Mouse (Mus musculus): Measurements from ENCODE around the gene Lamb2. TPM values are rescaled to one million over a fixed set of nuclear protein-coding genes. Genes with fewer than 3 reads are reported as not detected.

Lamb2 gene
- total RNA-seq, 2 experiments from 2014 or later = 107 to 134 TPM

- DNase-seq (ENCODE audit: low spot score in 2 of 2) = peak in 1 of 2 experiments; percentile 33
Observed at GRCm38 (mm10) chr9:108489702-108490558, 10.4 kb downstream of the Lamb2 start.

DNA sequence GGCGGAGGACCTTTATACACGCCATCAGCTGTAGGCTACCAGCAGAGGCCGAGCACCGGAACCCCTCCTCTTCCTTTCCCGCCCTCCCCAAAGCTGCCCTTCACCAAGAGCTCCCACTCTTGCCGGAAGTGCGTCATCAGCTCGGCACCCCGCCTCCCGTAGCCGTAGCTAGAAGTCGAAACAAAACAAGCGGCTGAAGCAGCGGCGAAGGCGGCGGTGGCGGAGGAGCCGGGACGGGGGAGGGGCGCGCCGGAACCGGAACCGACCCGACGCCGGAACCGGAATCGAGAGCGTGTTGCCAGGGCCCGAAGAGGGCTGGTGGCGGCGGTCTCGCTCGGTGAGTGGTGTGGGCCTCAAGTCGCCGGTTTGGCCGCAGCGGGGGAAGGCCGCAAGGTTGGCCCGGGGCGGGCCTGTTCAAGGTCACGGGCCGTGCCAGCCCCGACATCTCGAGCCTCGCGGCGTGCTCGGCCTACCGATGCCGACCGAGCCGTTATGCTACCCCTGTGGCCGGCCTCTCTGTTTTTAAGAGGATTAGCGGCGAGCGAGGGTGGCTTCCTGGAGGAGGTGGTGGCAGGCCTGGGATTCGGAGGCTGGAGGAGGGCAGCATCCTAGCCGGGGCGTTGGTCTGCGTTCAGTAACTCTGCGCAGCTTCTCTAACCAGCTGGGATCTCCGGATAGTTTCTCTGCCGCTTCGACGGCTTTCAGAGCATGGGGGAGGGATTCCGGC lies 11.2 kb downstream of the Lamb2 start, which contains the start of gene Usp19:
Gene Usp19 (plus strand): TSS at position 44 of the 727 bp plus-strand sequence.
- peak; percentile 91 to 92 for DNase-seq (ENCODE audit: low spot score in 2 of 2)

- DNase-seq (ENCODE audit: low spot score in 2 of 2) = no peak
Observed at GRCm38 (mm10) chr9:108491286-108491580, 11.7 kb downstream of the Lamb2 start.

DNA sequence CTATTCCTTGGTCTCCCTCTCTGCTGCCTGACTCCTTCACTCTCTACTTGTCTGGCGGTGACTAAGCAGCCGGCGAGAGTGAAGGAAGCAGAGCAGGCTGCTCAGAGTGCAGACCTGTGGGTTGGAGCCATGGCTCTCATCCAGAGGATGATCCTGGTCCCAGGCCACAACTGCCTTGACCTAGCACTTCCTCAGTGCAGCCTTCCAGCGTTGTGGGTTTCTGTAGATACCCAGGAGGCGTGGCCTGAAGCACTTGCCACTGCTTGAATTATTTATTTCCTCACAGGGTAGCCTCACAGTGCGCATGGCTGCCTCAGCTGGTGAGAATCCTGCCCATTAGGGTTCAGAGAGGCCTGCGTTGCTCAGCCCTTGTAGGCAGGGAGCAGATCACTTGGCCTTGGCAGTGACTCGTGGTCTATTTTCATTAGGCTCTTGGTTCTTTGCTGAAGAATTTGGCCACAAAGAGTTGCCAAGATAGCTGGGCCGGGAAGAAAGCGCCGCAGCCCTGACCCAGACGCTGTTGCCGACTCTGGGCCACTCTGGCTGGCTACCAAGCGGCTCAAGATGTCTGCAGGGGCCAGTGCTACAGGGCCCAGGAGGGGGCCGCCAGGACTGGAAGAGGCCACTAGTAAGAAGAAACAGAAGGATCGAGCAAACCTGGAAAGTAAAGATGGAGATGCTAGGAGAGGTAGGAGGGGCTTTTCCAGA lies 12.7 kb downstream of the Lamb2 start:
- DNase-seq (ENCODE audit: low spot score in 2 of 2) = peak; percentile 63

DNA sequence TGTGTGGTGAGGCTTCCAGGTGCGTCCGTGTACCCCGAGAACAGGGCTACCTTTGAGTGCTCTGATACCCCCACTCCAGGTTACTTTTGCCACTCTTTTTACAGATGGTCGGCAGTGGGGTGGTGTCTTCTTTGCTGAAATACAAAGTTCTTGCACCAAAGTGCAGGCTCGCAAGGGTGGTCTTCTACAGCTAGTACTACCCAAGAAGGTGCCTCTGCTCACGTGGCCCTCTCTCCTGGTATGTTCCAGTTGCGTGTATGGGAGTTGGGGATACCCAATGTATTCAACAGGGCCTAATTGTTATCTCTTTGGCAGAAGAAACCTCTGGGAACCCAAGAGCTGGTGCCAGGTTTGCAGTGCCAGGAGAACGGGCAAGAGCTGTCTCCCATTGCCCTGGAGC lies 13.7 kb downstream of the Lamb2 start:
- no peak for DNase-seq (ENCODE audit: low spot score in 2 of 2)

- DNase-seq (ENCODE audit: low spot score in 2 of 2) = no peak
Observed at GRCm38 (mm10) chr9:108494146-108494825, 14.8 kb downstream of the Lamb2 start.

- peak in 1 of 2 experiments; percentile 20 for DNase-seq (ENCODE audit: low spot score in 2 of 2)
Observed at GRCm38 (mm10) chr9:108494905-108495304, 15.4 kb downstream of the Lamb2 start.

DNA sequence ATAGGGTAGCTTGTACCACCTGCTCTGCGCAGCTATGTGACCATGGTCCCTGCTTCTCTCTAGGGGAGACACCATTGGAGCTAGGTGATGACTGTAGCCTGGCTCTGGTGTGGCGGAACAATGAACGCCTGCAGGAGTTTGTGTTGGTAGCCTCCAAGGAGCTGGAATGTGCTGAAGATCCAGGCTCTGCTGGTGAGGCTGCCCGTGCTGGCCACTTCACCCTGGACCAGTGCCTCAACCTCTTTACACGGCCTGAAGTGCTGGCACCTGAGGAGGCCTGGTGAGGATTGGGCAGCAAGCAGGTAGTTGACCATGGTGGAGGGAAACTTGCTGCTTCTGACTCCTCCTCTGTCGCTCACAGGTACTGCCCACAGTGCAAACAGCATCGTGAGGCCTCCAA lies 19.7 kb downstream of the Lamb2 start:
- DNase-seq (ENCODE audit: low spot score in 2 of 2) = no peak

DNA sequence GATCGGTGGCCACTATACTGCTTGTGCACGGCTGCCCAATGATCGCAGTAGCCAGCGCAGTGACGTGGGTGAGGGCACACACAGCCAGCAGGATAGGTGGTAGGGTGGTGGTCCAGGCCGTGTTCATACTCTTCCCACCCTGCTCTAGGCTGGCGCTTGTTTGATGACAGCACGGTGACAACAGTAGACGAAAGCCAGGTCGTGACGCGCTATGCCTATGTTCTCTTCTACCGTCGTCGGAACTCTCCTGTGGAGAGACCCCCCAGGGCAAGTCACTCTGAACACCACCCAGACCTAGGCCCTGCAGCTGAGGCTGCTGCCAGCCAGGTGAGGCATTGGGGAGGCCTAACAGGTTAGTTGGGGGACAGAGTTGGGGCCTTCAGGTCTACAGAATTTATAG lies 20.4 kb downstream of the Lamb2 start:
- DNase-seq (ENCODE audit: low spot score in 2 of 2) = no peak

DNA sequence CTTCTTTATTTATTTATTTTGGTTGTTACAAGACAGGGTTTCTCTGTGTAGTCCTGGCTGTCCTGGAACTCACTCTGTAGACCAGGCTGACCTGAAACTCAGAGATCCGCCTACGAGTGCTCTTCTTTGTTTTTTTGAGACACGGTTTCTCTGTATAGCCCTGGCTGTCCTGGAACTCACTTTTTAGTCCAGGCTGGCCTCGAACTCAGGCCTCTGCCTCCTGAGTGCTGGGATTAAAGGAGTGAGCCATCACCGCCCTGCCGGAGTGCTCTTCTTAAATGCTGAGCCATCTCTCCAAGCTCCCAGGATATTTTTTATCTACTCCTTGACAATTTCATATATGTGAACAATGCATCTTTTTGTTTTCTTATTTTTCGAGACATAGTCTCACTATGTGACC lies 27.4 kb downstream of the Lamb2 start:
- no peak for DNase-seq (ENCODE audit: low spot score in 2 of 2)

DNA sequence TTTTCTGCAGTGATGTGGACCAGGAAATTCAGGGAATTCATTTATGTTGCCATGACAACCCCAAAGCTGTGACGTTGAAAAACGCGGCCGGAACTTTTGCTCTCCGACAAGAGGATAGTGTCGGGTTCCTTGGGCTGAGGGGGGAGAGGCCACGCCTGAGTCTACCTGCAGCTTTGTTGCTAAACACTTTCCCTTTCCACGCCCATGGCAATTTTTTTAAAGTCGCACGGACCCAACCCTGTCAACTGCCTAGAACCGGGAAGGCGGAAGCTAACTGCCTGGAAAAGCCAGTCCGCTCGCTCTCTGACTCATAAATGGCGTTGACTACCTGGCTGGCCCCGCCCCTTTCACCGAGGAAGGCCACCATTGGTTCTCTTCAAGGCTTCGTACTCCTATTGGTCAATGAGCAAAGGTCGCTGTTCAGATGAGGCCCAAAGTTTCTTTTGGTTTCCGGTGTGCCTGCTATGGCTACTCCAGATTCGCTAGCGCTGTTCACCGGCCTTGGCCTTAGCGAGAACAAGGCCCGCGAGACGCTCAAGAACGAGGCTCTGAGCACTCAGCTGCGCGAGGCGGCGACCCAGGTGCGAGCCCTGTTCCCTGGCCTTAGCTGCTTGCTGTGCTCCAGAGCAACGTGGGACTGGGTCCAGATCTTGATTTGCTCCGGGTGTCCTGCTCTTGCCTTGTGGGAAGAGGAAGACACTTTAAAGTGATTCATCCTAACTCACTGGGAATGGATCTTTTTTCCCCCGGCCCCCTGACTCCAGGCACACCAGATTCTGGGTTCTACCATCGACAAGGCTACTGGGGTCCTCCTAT lies 28.3 kb downstream of the Lamb2 start, which contains the start of gene Qars:
Gene Qars (plus strand): TSS at position 88 of the 816 bp plus-strand sequence.
- peak; percentile 88 for DNase-seq (ENCODE audit: low spot score in 2 of 2)

- DNase-seq (ENCODE audit: low spot score in 2 of 2) = no peak
Observed at GRCm38 (mm10) chr9:108508776-108509175, 29.2 kb downstream of the Lamb2 start.

- DNase-seq (ENCODE audit: low spot score in 2 of 2) = peak; percentile 88 to 93
Observed at GRCm38 (mm10) chr9:108516380-108517251, 37.1 kb downstream of the Lamb2 start, which contains the start of gene Qrich1. Gene Qrich1 (plus strand): TSS chr9:108516806.

DNA sequence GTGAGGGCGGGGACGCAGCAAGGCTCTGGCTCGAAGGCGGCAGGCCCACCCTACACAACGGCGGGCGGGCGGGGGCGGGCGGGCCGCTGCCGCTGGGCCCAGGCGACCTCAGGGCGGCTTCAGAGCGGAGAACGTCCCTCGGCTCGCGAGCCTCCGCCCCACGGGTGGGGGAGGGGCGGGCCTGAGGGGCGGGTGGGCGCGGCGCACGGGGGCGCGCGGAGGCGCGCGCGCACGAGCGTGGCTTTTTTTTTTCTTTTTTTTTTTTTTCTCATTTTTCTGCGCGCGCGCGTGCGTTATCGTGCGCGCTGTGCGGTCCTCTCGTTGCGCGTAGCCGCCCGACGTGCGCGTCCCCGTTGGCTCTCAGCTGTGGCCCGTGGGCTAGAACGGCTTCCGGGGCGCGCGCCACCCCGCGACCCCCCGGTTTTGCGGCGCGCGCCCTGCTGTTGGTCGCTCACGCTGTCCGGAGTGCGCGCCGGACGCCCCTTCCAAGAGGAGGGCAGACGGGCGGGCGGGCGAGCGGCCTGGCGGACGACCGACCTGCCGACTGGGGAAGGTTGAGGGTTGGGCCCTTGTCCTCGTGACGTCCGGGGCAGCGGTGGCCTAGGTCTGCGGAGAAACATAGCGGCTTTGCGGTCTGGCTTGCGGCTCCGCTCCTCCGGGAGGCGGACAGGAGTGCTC lies 37.9 kb downstream of the Lamb2 start:
- DNase-seq (ENCODE audit: low spot score in 2 of 2) = peak; percentile 76 to 77

- DNase-seq (ENCODE audit: low spot score in 2 of 2) = no peak
Observed at GRCm38 (mm10) chr9:108517931-108518332, 38.4 kb downstream of the Lamb2 start.

GRCm38 (mm10) chr9:108521604-108522003 lies 42.1 kb downstream of the Lamb2 start:
- DNase-seq (ENCODE audit: low spot score in 2 of 2) = no peak

DNA sequence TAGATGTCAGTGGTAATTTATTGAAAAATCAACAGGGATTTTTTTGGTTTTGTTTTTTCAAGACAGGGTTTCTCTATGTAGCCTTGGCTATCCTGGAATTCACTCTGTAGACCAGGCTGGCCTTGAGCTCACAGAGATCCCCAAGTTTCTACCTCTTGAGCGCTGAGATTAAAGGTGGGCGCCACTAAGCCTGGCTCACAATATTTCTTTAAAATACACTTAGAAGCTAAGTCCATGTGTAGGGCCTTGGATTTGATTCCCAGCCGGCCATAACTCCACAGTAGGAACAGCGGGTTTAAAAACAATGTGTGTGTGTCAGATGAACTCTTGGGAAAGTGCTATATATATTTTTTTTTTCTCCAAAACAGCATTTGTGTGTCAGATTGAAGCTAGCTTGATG lies 43.8 kb downstream of the Lamb2 start:
- DNase-seq (ENCODE audit: low spot score in 2 of 2) = no peak

GRCm38 (mm10) chr9:108525400-108525799 lies 45.9 kb downstream of the Lamb2 start:
- no peak for DNase-seq (ENCODE audit: low spot score in 2 of 2)

- no peak for DNase-seq (ENCODE audit: low spot score in 2 of 2)
Observed at GRCm38 (mm10) chr9:108530954-108531353, 51.4 kb downstream of the Lamb2 start.
